Mouse (Mus musculus) lung, postnatal 25 days (tissue): ENCODE results near the gene AB124611.
"Not testable (repeated sequence)": the region's sequence is repeated elsewhere in the genome, so short reads cannot be mapped to it uniquely, and the experiment has no call there.

ENCODE experiments used
- DNase-seq: peaks from one replicate; pipeline ENCODE4 v3.0.0; 2022; ENCODE audit warnings: low spot score

The AB124611 gene

GRCm38 (mm10) chr9:21525142-21525936, 637 bp upstream of the AB124611 start:
- peak; percentile 35 for DNase-seq

GRCm38 (mm10) chr9:21526634-21526944, 613 bp downstream of the AB124611 start:
- DNase-seq: no peak

- no peak for DNase-seq
Measured at GRCm38 (mm10) chr9:21527100-21527801, 1.3 kb downstream of the AB124611 start.

- peak; percentile 12 for DNase-seq
Measured at GRCm38 (mm10) chr9:21527917-21528324, 1.9 kb downstream of the AB124611 start.

- DNase-seq: no peak
Measured at GRCm38 (mm10) chr9:21536501-21536900, 10.5 kb downstream of the AB124611 start.

- DNase-seq: no peak
Measured at GRCm38 (mm10) chr9:21537009-21537408, 11.0 kb downstream of the AB124611 start.

GRCm38 (mm10) chr9:21539981-21540753, 14.2 kb downstream of the AB124611 start:
- DNase-seq: no peak

- not testable (repeated sequence) for DNase-seq
Measured at GRCm38 (mm10) chr9:21542001-21542400, 16.0 kb downstream of the AB124611 start.

GRCm38 (mm10) chr9:21545351-21545915, 19.5 kb downstream of the AB124611 start:
- no peak for DNase-seq

- DNase-seq: peak; percentile 99
Measured at GRCm38 (mm10) chr9:21545916-21546788, 20.2 kb downstream of the AB124611 start.

- DNase-seq: no peak
Measured at GRCm38 (mm10) chr9:21546789-21547074, 20.8 kb downstream of the AB124611 start, which contains the start of gene Carm1. Gene Carm1 (plus strand): TSS chr9:21546894.

- DNase-seq: peak; percentile 47
Measured at GRCm38 (mm10) chr9:21547075-21547941, 21.3 kb downstream of the AB124611 start.

- no peak for DNase-seq
Measured at GRCm38 (mm10) chr9:21551049-21551448, 25.1 kb downstream of the AB124611 start.

GRCm38 (mm10) chr9:21553607-21554273, 27.8 kb downstream of the AB124611 start:
- no peak for DNase-seq

- DNase-seq: no peak
Measured at GRCm38 (mm10) chr9:21555198-21555742, 29.3 kb downstream of the AB124611 start.

- DNase-seq: peak; percentile 4
Measured at GRCm38 (mm10) chr9:21556996-21557395, 31.0 kb downstream of the AB124611 start.

GRCm38 (mm10) chr9:21557556-21557955, 31.6 kb downstream of the AB124611 start:
- no peak for DNase-seq

GRCm38 (mm10) chr9:21558366-21558765, 32.4 kb downstream of the AB124611 start:
- DNase-seq: no peak

GRCm38 (mm10) chr9:21559151-21559550, 33.2 kb downstream of the AB124611 start:
- DNase-seq: no peak

GRCm38 (mm10) chr9:21564420-21564819, 38.4 kb downstream of the AB124611 start:
- DNase-seq: peak; percentile 12
